Mouse (Mus musculus): Measurements from ENCODE around the gene U2af2. TPM values are rescaled to one million over a fixed set of nuclear protein-coding genes. Genes with fewer than 3 reads are reported as not detected.

U2af2 gene
- total RNA-seq, 2 experiments from 2014 or later, result 183 to 187 TPM

DNA sequence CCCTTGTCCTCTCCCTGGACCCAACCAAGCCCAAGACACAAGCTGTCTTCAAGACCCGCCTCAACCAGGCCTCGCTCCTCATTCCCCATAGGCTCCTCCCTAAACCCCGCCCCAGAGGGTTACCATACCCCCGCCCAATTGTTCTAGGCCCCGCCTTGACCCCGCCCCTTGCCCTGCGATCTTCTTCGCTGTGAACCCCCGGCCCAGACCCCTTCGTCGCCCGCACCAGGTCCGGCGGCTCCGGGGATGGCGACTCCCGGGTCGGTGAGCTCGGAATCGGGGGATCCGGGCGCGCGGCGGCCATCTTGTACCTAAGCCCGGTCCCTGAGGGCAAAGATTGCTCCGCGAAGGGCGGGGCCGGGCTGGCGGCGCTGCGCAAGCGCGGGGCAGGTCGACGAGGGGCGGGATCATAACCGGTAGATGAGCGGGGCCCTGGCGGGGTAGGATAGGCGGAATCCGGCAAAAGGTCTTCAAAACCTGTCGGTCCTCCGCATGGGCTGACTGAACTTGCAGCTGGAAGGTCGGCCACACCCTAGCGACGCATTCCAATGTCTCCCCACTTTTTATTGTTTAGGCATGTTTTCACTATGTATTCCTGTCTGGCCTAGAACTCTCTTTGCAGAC is 23.7 kb upstream of the U2af2 start, which contains the start of gene Zfp784:
Gene Zfp784 (minus strand): TSS at position 338 of the 624 bp plus-strand sequence.
- peak; percentile 90 to 93 for DNase-seq (ENCODE audit: extremely low spot score in 1 of 2, low spot score in 2 of 2)
- peak within 1 kb of the TSS; percentile 97 for H3K27ac ChIP-seq
- intact Hi-C loops (cut with DNase I), result loop anchor here (2.0 kb wide), 1 partner anchor 23 kb away; the partner anchor contains the start of genes Fiz1, Gm44973 and Zfp524
- TF ChIP-seq CTCF (IDR thresholded peaks at IDR 0.05), result no peak; the same call in 1 of the 2 replicates
- H3K4me3 ChIP-seq, result peak within 1 kb of the TSS; percentile 70

DNA sequence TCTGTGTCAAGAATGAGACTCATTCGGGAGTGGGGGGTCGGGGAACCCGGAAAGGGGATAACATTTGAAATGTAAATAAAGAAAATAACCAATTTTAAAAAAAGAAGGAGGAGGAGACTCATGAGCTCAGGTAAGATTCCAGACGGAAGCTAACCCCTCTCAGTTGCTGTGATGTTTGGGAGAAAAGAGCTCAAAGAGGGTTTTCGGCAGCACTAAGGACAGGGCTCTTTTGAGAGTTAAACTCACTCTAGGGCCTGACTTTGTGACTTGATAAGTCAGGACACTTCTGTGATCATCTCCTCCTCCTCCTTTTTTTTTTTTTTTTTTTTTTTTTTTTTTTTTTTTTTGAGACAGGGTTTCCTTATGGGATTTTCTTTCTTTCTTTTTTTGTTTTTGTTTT is 23.0 kb upstream of the U2af2 start:
- DNase-seq (ENCODE audit: extremely low spot score in 1 of 2, low spot score in 2 of 2), result no peak
- intact Hi-C loops (cut with DNase I), result loop anchor here (2.0 kb wide), 1 partner anchor 24 kb away; the partner anchor contains the start of genes Fiz1, Gm44973 and Zfp524
- H3K4me3 ChIP-seq, result peak overlapping the region; percentile 70
- H3K27ac ChIP-seq, result peak overlapping the region; percentile 97; the same call in 1 of the 2 replicates
- TF ChIP-seq CTCF (IDR thresholded peaks at IDR 0.05), result no peak

DNA sequence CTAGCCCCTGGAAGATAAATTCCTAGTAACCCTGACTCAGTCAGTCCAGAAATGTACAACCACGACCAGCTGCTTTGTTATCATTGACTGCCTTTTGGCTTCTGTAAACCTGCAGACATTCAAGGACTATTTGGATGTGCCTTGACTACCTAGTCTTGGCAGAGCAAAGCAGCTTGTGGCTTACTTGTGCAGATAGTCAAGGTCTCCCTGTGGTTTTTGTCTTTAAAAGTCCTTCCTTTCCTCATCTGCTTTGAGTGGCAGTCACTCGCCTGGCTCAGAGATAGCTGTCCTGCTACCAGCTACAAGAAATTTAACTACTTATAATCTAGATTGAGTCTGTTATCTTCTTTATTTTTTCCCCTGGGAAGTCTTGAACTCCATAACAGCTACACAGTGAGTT is 17.0 kb upstream of the U2af2 start:
- intact Hi-C loops (cut with DNase I), result no loop called here
- no peak overlapping the region for H3K4me3 ChIP-seq
- DNase-seq (ENCODE audit: extremely low spot score in 1 of 2, low spot score in 2 of 2), result no peak
- H3K27ac ChIP-seq, result no peak overlapping the region
- no peak for TF ChIP-seq CTCF (IDR thresholded peaks at IDR 0.05)

DNA sequence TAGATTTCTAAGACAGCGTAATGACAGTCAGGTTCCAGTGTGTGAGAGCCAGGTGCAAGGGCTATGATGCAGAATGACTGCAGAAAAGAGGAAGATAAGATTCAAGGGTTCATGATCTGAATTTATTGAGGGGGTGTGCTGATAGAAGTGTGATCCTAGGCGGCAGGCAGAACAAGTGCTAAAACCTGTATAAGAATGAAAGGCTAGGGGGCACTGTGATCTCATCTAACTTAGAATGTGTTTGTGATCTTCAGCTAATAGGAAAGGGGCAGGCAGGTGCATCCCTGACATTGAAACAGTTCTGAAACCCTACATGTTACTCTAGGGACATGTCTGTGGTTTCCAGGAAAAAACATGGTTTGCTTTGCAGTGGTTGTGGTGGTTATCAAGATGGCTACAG is 15.8 kb upstream of the U2af2 start:
- DNase-seq (ENCODE audit: extremely low spot score in 1 of 2, low spot score in 2 of 2), result no peak
- H3K4me3 ChIP-seq, result no peak overlapping the region
- H3K27ac ChIP-seq, result no peak overlapping the region
- intact Hi-C loops (cut with DNase I), result loop anchor here (2.0 kb wide), 1 partner anchor 103 kb away; no protein-coding TSS in a partner anchor
- TF ChIP-seq CTCF (IDR thresholded peaks at IDR 0.05), result peak; percentile 25; the same call in 1 of the 2 replicates

DNA sequence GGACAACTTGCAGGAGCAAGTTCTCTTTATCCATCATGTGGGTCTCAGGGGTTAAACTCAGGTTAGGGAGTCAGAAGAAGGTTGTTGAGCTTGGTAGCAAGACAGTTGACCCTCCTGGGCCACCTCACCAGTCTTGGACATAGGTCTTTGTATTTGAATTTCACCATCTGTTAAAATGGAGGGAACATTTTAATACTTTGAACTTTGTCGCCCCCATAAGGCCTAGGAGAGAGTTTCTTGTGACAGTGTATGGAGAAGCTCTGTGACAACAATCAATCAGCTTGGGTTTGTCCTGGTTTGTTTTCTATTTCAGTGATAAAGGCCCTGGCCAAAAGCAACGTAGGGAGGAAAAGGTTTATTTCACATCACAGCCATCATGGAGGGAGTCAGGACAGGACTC is 14.6 kb upstream of the U2af2 start:
- TF ChIP-seq CTCF (IDR thresholded peaks at IDR 0.05), result peak; percentile 52
- Histone ChIP-seq H3K4me3 (no peak overlapping the region), H3K27ac (no peak overlapping the region)
- no peak for DNase-seq (ENCODE audit: extremely low spot score in 1 of 2, low spot score in 2 of 2)
- intact Hi-C loops (cut with DNase I), result loop anchor here (2.0 kb wide), 1 partner anchor 105 kb away; no protein-coding TSS in a partner anchor

DNA sequence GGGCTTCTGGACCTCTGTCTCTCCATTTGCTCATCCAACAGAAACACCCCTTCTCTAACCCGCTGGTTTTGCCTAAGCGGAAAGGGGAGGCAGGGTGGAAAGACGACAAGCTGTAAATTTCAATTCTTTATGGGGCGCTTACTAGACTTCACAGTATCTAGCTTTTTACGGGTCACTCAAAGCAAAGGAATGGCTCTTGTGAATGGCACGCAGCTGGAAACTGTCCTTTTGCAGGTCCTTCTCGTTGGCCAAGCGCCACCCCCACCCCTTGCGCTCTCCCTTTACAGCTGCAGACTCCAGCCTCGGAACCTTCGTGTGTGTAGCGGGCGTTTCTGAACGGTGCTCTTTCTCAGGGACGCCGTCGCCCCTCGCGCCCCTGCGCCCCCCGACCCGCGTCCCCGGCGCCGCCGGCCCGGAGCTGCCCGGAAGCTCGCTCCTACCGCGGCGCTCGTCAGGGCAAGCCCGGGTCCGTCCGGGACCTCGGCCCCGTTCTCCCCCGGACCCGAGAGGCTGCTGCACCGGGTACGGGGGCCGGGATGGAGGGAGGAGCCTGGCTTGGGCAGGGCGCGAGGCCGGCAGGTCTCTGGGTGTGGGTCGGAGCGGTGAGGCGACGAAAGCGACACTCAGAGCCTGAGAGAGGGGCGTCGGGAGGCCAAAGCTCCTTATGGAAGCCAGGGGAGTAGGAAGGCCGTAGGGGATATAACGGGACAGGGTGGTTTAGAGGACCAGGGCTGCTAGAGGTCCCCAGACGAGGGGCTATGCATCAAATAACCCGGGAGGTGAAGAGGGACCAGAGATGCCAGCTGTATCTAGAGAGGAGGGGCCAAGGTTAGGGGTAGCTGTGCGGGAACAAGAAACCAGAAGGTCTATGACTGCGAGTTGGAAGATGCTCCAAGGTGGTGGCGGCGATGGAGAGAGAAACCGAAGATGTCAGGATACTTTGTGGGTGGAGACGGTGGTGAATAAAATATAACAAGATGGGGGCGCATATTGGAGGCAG is 10.4 kb upstream of the U2af2 start, which contains the start of gene Zfp580:
Gene Zfp580 (plus strand): TSS at position 346 of the 1,000 bp plus-strand sequence.
- DNase-seq (ENCODE audit: extremely low spot score in 1 of 2, low spot score in 2 of 2), result peak; percentile 81 to 83
- TF ChIP-seq CTCF (IDR thresholded peaks at IDR 0.05), result no peak
- Histone ChIP-seq H3K27ac (peak within 1 kb of the TSS; percentile 95), H3K4me3 (peak within 1 kb of the TSS; percentile 67)
- intact Hi-C loops (cut with DNase I), result loop anchor here (2.0 to 10.0 kb wide), 3 partner anchors 55 to 497 kb away; partner anchors contain the start of genes Shisa7 and Zfp579

DNA sequence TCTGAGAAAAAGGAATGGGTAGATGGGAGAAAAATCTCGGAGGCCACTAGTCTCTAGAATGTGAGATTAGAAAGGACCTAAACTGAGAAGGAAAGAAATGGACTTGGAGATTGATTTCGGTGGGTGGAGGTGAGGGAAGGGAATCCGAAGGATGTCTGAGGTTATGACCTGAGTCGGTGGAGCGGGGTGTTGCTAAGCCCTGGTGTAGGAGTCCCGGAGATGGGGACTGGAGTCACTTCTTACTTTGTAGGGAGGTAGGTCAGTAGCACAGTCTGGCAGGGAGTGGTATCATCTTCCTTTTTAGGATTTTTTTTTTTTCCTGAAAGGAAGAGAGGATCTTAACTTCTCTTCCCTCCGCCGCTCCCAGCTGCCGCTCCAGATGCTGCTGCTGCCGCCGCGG is 9.5 kb upstream of the U2af2 start:
- TF ChIP-seq CTCF (IDR thresholded peaks at IDR 0.05), result no peak
- no peak for DNase-seq (ENCODE audit: extremely low spot score in 1 of 2, low spot score in 2 of 2)
- Histone ChIP-seq H3K4me3 (peak overlapping the region; percentile 67), H3K27ac (peak overlapping the region; percentile 95)
- intact Hi-C loops (cut with DNase I), result loop anchor here (10.0 kb wide), 2 partner anchors 208 to 498 kb away; partner anchors contain the start of gene Shisa7

DNA sequence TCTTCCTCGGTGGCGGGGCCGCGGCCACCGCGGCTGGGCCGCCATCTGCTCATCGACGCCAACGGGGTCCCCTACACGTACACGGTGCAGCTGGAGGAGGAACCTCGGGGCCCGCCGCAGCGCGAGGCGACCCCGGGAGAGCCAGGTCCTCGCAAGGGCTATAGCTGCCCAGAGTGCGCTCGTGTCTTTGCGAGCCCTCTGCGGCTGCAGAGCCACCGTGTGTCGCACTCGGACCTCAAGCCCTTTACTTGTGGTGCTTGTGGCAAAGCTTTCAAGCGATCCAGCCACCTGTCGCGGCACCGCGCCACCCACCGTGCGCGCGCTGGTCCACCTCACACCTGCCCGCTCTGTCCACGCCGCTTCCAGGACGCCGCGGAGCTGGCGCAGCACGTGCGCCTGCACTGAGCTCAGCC is 9.0 kb upstream of the U2af2 start:
- TF ChIP-seq CTCF (IDR thresholded peaks at IDR 0.05), result no peak
- peak in 1 of 2 experiments; percentile 32 for DNase-seq (ENCODE audit: extremely low spot score in 1 of 2, low spot score in 2 of 2)
- peak overlapping the region; percentile 95 for H3K27ac ChIP-seq
- peak overlapping the region; percentile 67 for H3K4me3 ChIP-seq
- intact Hi-C loops (cut with DNase I), result loop anchor here (10.0 kb wide), 2 partner anchors 208 to 498 kb away; partner anchors contain the start of gene Shisa7

DNA sequence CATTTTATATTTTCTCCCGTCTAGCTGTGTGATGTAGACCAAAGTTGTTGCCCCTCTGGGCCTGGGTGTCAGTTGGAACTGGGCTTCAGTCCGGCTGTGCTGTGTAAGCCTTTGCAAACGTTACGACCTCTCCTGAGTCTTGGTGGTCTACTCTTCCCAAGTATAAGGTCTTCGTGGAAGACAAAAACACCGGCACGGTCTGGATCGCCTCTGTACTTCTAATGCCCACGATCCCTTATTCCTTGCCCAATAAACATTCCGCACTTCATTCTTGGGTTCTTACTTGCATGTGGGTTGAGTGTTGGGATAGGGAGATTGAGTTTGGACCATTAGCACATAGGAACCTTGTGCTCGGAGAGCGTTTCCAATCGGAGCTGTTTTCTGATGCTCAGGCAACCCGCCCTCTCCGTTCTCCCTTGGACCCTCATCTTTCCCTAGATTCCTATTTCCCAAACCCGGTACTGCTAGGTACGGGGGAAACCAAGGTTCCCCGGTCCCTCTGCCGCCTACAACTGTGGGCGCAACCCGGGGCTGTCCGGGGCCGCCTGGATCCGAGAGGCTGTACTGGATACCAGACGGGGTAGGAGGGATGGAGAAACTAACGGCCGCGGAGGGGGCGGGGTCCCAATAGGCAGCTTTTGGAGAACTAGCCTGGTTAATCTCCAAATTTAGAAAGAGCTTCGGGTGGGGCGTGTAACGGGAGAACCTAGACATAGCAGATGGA is 8.3 kb upstream of the U2af2 start:
- intact Hi-C loops (cut with DNase I), result loop anchor here (10.0 kb wide), 2 partner anchors 209 to 499 kb away; partner anchors contain the start of gene Shisa7
- peak overlapping the region; percentile 67 for H3K4me3 ChIP-seq
- H3K27ac ChIP-seq, result peak overlapping the region; percentile 20; the same call in 1 of the 2 replicates
- DNase-seq (ENCODE audit: extremely low spot score in 1 of 2, low spot score in 2 of 2), result peak; percentile 54 to 62
- TF ChIP-seq CTCF (IDR thresholded peaks at IDR 0.05), result no peak

DNA sequence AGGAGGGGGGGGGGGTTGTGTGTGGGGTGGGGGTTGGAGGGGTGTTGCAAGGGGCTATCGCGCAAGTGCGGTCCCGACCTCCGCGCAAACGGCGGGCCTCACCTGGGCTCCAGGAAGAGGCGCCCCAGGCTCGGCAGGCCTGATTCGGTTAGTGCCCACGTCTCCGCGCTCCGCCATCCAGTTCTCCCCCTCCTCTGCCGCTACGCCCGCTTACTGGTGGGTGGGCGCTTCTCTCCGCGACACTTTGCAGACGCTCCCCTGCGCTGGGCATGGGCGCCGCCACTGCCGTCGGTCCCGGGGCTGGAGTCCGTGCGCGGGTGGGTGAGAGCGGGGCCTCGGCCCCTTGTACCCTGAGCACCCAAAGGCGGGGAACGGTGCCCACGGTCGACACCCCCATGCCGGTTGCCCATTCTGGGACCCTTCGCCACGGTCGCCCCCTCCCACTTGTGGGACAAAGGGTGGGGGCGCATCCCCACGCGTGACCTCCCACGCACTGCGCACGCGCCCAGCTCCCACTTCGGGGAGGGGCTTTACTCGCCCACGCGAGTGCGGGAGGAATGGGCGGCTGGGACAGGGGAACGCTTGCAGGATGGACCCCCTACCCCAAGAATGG is 5.2 kb upstream of the U2af2 start:
- intact Hi-C loops (cut with DNase I), result loop anchor here (10.0 kb wide), 2 partner anchors 212 to 502 kb away; partner anchors contain the start of gene Shisa7
- H3K27ac ChIP-seq, result peak overlapping the region; percentile 97
- peak; percentile 67 to 73 for DNase-seq (ENCODE audit: extremely low spot score in 1 of 2, low spot score in 2 of 2)
- TF ChIP-seq CTCF (IDR thresholded peaks at IDR 0.05), result no peak
- peak overlapping the region; percentile 67 for H3K4me3 ChIP-seq
